Mouse (Mus musculus) erythroblast, embryonic 14.5 days (primary cell): ENCODE results near the gene Gm20661.

Experiments used
- GATA1 ChIP-seq: IDR thresholded peaks from 2 replicates; pipeline ENCODE4 v1.6.1; 2012; ENCODE audit warnings: low read length, inconsistent platforms, mixed read lengths
- TAL1 ChIP-seq: IDR thresholded peaks from 3 replicates; pipeline ENCODE4 v1.6.1; 2012; ENCODE audit warnings: low read length, inconsistent platforms, mixed read lengths

- TF ChIP-seq TAL1 (no peak), GATA1 (no peak)
Observed at GRCm38 (mm10) chr9:107970311-107970710, 12.5 kb upstream of the Gm20661 start.
